Mouse (Mus musculus) bone marrow macrophage, adult 2 months (primary cell): ENCODE data around the gene Htra2.

Experiments
- CTCF ChIP-seq: IDR thresholded peaks from 2 replicates; pipeline ENCODE4 v1.5.1; 2012; ENCODE audit warnings: low read depth, mild to moderate bottlenecking, low read length, moderate library complexity
- POLR2A ChIP-seq: IDR thresholded peaks from 2 replicates; pipeline ENCODE4 v1.6.1; 2012; ENCODE audit warnings: mild to moderate bottlenecking, low read depth, low read length, borderline replicate concordance

DNA sequence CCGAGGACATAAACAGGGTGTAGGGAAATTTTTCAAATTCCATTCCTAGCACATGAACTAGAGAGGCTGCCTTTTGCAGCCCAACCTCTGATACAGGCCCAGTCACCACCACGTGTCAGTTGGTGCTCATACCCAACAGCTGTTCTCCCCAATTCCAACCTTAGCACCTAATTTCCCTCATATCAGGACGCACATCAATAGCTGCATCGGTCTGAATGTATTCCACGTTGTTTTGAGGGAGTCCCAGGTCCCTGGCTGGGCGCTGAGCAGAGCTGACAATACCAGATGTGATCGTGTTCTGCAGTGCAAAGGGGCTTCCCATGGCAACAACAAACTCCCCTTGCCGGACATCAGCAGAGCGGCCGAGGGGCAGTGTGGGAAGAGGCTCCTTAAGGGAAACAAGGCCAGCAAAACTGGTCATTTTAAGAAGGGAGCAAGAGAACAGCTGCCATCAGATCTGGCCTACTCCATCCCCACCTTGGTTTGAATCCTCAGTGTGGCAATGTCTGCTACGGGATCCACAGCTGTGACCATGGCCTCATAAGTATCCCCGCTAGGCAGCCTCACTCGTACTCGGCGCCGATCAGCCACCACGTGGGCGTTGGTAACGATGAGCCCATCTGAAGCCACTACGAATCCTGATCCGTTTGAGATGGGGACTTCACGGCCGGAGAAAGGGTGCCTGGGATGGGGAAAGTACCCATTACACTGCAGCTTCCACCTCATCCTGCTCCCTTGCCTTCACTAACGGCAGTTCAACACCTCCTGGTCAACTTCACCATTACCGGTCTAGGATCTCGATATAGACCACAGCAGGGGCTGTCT, 1.7 kb downstream of the Htra2 start:
- TF ChIP-seq CTCF = peak; percentile 4; the same call in 1 of the 2 replicates
- no peak for TF ChIP-seq POLR2A
